Mouse (Mus musculus): ENCODE measurements at regions not wholly inside any gene's neighbourhood (a gene's known extent, or its start where the extent isn't known, plus 50 kb on each side); places are given as distances from the start of the nearest gene placed in this dataset.

GRCm38 (mm10) chr15:88174326-88174725 is 425.8 kb upstream of the Zdhhc25 start:
- peak; percentile 12 for DNase-seq (ENCODE audit: low read depth, low spot score)
- no peaks in the 10 kb centered on the region for H3K79me2 ChIP-seq (ENCODE audit: control insufficient read depth, insufficient read depth, low read length, poor library complexity)
- no peak overlapping the region for H3K9ac ChIP-seq (ENCODE audit: control insufficient read depth, low read depth, low read length, poor library complexity, severe bottlenecking)
- no peaks in the 10 kb centered on the region for H3K36me3 ChIP-seq (ENCODE audit: control insufficient read depth in 1 of 2, insufficient read depth in 2 of 2, low read length in 2 of 2)
- H3K4me3 ChIP-seq (ENCODE audit: control insufficient read depth in 1 of 2, insufficient read depth in 1 of 2, low read depth in 2 of 2, low read length in 2 of 2) = no peak overlapping the region
- H3K4me1 ChIP-seq (ENCODE audit: control insufficient read depth in 1 of 2, insufficient read depth in 2 of 2, low read length in 2 of 2) = no peaks in the 10 kb centered on the region
- H3K9me3 ChIP-seq (replicated peaks; ENCODE audit: insufficient read depth, low read length) = no peaks in the 10 kb centered on the region
- H3K27ac ChIP-seq (ENCODE audit: control insufficient read depth, low read depth, low read length) = no peak overlapping the region
- TF ChIP-seq KAT2A (conservative IDR thresholded peaks at IDR 0.05; ENCODE audit: low read depth, low read length) (no peak), ZKSCAN1 (IDR thresholded peaks at IDR 0.05; ENCODE audit: low read depth, low read length) (no peak), TCF12 (IDR thresholded peaks at IDR 0.05; ENCODE audit: low read depth, low read length) (no peak), MAX (IDR thresholded peaks at IDR 0.05; ENCODE audit: low read length) (no peak), CHD2 (IDR thresholded peaks at IDR 0.05; ENCODE audit: low read length) (no peak), ETS1 (IDR thresholded peaks at IDR 0.05; ENCODE audit: low read depth, low read length) (no peak), UBTF (IDR thresholded peaks at IDR 0.05; ENCODE audit: borderline replicate concordance, insufficient read depth, low read depth, low read length) (no peak), SIN3A (IDR thresholded peaks at IDR 0.05; ENCODE audit: low read length) (no peak), MYC (IDR thresholded peaks at IDR 0.05; ENCODE audit: low read depth, low read length) (no peak), MYB (IDR thresholded peaks at IDR 0.05; ENCODE audit: low read depth, low read length) (no peak), E2F4 (IDR thresholded peaks at IDR 0.05; ENCODE audit: borderline replicate concordance, low read depth, low read length) (no peak), ZMIZ1 (IDR thresholded peaks at IDR 0.05; ENCODE audit: low read depth, low read length) (no peak), SMC3 (IDR thresholded peaks at IDR 0.05; ENCODE audit: low read depth, low read length) (no peak), TBP (IDR thresholded peaks at IDR 0.05; ENCODE audit: low read depth, low read length) (no peak), GABPA (IDR thresholded peaks at IDR 0.05; ENCODE audit: low read depth, low read length) (no peak), POLR2AphosphoS2 (IDR thresholded peaks at IDR 0.05; ENCODE audit: low read length) (no peak), RCOR1 (IDR thresholded peaks at IDR 0.05; ENCODE audit: low read depth, low read length) (no peak), USF1 (IDR thresholded peaks at IDR 0.05; ENCODE audit: low read depth, low read length) (no peak)
- no peaks in the 10 kb centered on the region for H3K27me3 ChIP-seq (ENCODE audit: control insufficient read depth in 1 of 2, insufficient read depth in 2 of 2, low read length in 2 of 2)

GRCm38 (mm10) chr15:88175991-88176390 is 424.1 kb upstream of the Zdhhc25 start:
- Histone ChIP-seq H3K4me3 (ENCODE audit: control insufficient read depth in 1 of 2, insufficient read depth in 1 of 2, low read depth in 2 of 2, low read length in 2 of 2) (no peak overlapping the region), H3K79me2 (ENCODE audit: control insufficient read depth, insufficient read depth, low read length, poor library complexity) (no peaks in the 10 kb centered on the region), H3K4me1 (ENCODE audit: control insufficient read depth in 1 of 2, insufficient read depth in 2 of 2, low read length in 2 of 2) (no peaks in the 10 kb centered on the region), H3K9me3 (replicated peaks; ENCODE audit: insufficient read depth, low read length) (no peaks in the 10 kb centered on the region), H3K27ac (ENCODE audit: control insufficient read depth, low read depth, low read length) (no peak overlapping the region), H3K36me3 (ENCODE audit: control insufficient read depth in 1 of 2, insufficient read depth in 2 of 2, low read length in 2 of 2) (no peaks in the 10 kb centered on the region), H3K9ac (ENCODE audit: control insufficient read depth, low read depth, low read length, poor library complexity, severe bottlenecking) (no peak overlapping the region), H3K27me3 (ENCODE audit: control insufficient read depth in 1 of 2, insufficient read depth in 2 of 2, low read length in 2 of 2) (no peaks in the 10 kb centered on the region)
- no peak for TF ChIP-seq CHD1 (IDR thresholded peaks at IDR 0.05; ENCODE audit: low read depth, low read length)
- TF ChIP-seq MYB (IDR thresholded peaks at IDR 0.05; ENCODE audit: low read depth, low read length) = no peak
- no peak for TF ChIP-seq POLR2AphosphoS2 (IDR thresholded peaks at IDR 0.05; ENCODE audit: low read length)
- DNase-seq (ENCODE audit: low read depth, low spot score) = no peak
